Mouse (Mus musculus): ENCODE data around the gene Grk5. TPM values are rescaled to one million over a fixed set of nuclear protein-coding genes. Genes with fewer than 3 reads are reported as not detected.

Grk5 gene
- polyA plus RNA-seq, 1 experiment = 1.7 TPM

- TF ChIP-seq CTCF (IDR thresholded peaks at IDR 0.05; ENCODE audit: control insufficient read depth, insufficient read depth, insufficient replicate concordance, low read depth, low read length) (no peak), POLR2A (IDR thresholded peaks at IDR 0.05; ENCODE audit: control insufficient read depth, low read depth, low read length) (no peak)
- Histone ChIP-seq H3K4me1 (ENCODE audit: control insufficient read depth, insufficient read depth, low read length) (peaks cover 6% of the 10 kb centered on the region), H3K27me3 (ENCODE audit: control insufficient read depth, insufficient read depth, low read length) (no peaks in the 10 kb centered on the region), H3K36me3 (ENCODE audit: control insufficient read depth, insufficient read depth, low read length) (no peaks in the 10 kb centered on the region), H3K27ac (ENCODE audit: control insufficient read depth, insufficient read depth, low read depth, low read length) (no peak overlapping the region), H3K4me3 (ENCODE audit: control insufficient read depth, low read depth, low read length) (no peak overlapping the region)
Measured at GRCm38 (mm10) chr19:60959706-60960230, 70.2 kb downstream of the Grk5 start.

- TF ChIP-seq CTCF (IDR thresholded peaks at IDR 0.05; ENCODE audit: control insufficient read depth, insufficient read depth, insufficient replicate concordance, low read depth, low read length) (no peak), POLR2A (IDR thresholded peaks at IDR 0.05; ENCODE audit: control insufficient read depth, low read depth, low read length) (no peak)
- Histone ChIP-seq H3K4me3 (ENCODE audit: control insufficient read depth, low read depth, low read length) (no peak overlapping the region), H3K36me3 (ENCODE audit: control insufficient read depth, insufficient read depth, low read length) (no peaks in the 10 kb centered on the region), H3K27me3 (ENCODE audit: control insufficient read depth, insufficient read depth, low read length) (no peaks in the 10 kb centered on the region), H3K4me1 (ENCODE audit: control insufficient read depth, insufficient read depth, low read length) (peaks cover 3% of the 10 kb centered on the region; the same call in 1 of the 2 replicates), H3K27ac (ENCODE audit: control insufficient read depth, insufficient read depth, low read depth, low read length) (no peak overlapping the region)
Measured at GRCm38 (mm10) chr19:60962358-60963061, 73.0 kb downstream of the Grk5 start.

GRCm38 (mm10) chr19:60967909-60968308 is 78.4 kb downstream of the Grk5 start:
- Histone ChIP-seq H3K27ac (ENCODE audit: control insufficient read depth, insufficient read depth, low read depth, low read length) (no peak overlapping the region), H3K4me3 (ENCODE audit: control insufficient read depth, low read depth, low read length) (no peak overlapping the region), H3K27me3 (ENCODE audit: control insufficient read depth, insufficient read depth, low read length) (no peaks in the 10 kb centered on the region), H3K4me1 (ENCODE audit: control insufficient read depth, insufficient read depth, low read length) (peaks cover 3% of the 10 kb centered on the region; the same call in 1 of the 2 replicates), H3K36me3 (ENCODE audit: control insufficient read depth, insufficient read depth, low read length) (no peaks in the 10 kb centered on the region)
- TF ChIP-seq CTCF (IDR thresholded peaks at IDR 0.05; ENCODE audit: control insufficient read depth, insufficient read depth, insufficient replicate concordance, low read depth, low read length) (no peak), POLR2A (IDR thresholded peaks at IDR 0.05; ENCODE audit: control insufficient read depth, low read depth, low read length) (no peak)

GRCm38 (mm10) chr19:60970406-60970805 is 80.9 kb downstream of the Grk5 start:
- H3K27me3 ChIP-seq (ENCODE audit: control insufficient read depth, insufficient read depth, low read length) = no peaks in the 10 kb centered on the region

GRCm38 (mm10) chr19:60971598-60971997 is 82.0 kb downstream of the Grk5 start:
- Histone ChIP-seq H3K36me3 (ENCODE audit: control insufficient read depth, insufficient read depth, low read length) (no peaks in the 10 kb centered on the region), H3K27me3 (ENCODE audit: control insufficient read depth, insufficient read depth, low read length) (no peaks in the 10 kb centered on the region), H3K4me3 (ENCODE audit: control insufficient read depth, low read depth, low read length) (no peak overlapping the region), H3K4me1 (ENCODE audit: control insufficient read depth, insufficient read depth, low read length) (no peaks in the 10 kb centered on the region), H3K27ac (ENCODE audit: control insufficient read depth, insufficient read depth, low read depth, low read length) (no peak overlapping the region)
- TF ChIP-seq CTCF (IDR thresholded peaks at IDR 0.05; ENCODE audit: control insufficient read depth, insufficient read depth, insufficient replicate concordance, low read depth, low read length) (no peak), POLR2A (IDR thresholded peaks at IDR 0.05; ENCODE audit: control insufficient read depth, low read depth, low read length) (no peak)

More at GRCm38 (mm10) chr19:60970406-60970805, 80.9 kb downstream of the Grk5 start:
- H3K36me3 ChIP-seq (ENCODE audit: control insufficient read depth, insufficient read depth, low read length) = no peaks in the 10 kb centered on the region
- no peak overlapping the region for H3K27ac ChIP-seq (ENCODE audit: control insufficient read depth, insufficient read depth, low read depth, low read length)
- no peak for TF ChIP-seq POLR2A (IDR thresholded peaks at IDR 0.05; ENCODE audit: control insufficient read depth, low read depth, low read length)
- no peak for TF ChIP-seq CTCF (IDR thresholded peaks at IDR 0.05; ENCODE audit: control insufficient read depth, insufficient read depth, insufficient replicate concordance, low read depth, low read length)
- H3K4me3 ChIP-seq (ENCODE audit: control insufficient read depth, low read depth, low read length) = no peak overlapping the region
- no peaks in the 10 kb centered on the region for H3K4me1 ChIP-seq (ENCODE audit: control insufficient read depth, insufficient read depth, low read length)

- Histone ChIP-seq H3K4me1 (ENCODE audit: control insufficient read depth, insufficient read depth, low read length) (no peaks in the 10 kb centered on the region), H3K27ac (ENCODE audit: control insufficient read depth, insufficient read depth, low read depth, low read length) (no peak overlapping the region), H3K4me3 (ENCODE audit: control insufficient read depth, low read depth, low read length) (no peak overlapping the region), H3K27me3 (ENCODE audit: control insufficient read depth, insufficient read depth, low read length) (no peaks in the 10 kb centered on the region), H3K36me3 (ENCODE audit: control insufficient read depth, insufficient read depth, low read length) (no peaks in the 10 kb centered on the region)
- no peak for TF ChIP-seq POLR2A (IDR thresholded peaks at IDR 0.05; ENCODE audit: control insufficient read depth, low read depth, low read length)
Measured at GRCm38 (mm10) chr19:60972281-60973015, 82.9 kb downstream of the Grk5 start.

GRCm38 (mm10) chr19:60973508-60973907 is 84.0 kb downstream of the Grk5 start:
- TF ChIP-seq POLR2A (IDR thresholded peaks at IDR 0.05; ENCODE audit: control insufficient read depth, low read depth, low read length) = no peak
- no peak for TF ChIP-seq CTCF (IDR thresholded peaks at IDR 0.05; ENCODE audit: control insufficient read depth, insufficient read depth, insufficient replicate concordance, low read depth, low read length)
- H3K27ac ChIP-seq (ENCODE audit: control insufficient read depth, insufficient read depth, low read depth, low read length) = no peak overlapping the region
- no peaks in the 10 kb centered on the region for H3K36me3 ChIP-seq (ENCODE audit: control insufficient read depth, insufficient read depth, low read length)
- H3K4me1 ChIP-seq (ENCODE audit: control insufficient read depth, insufficient read depth, low read length) = no peaks in the 10 kb centered on the region
- no peak overlapping the region for H3K4me3 ChIP-seq (ENCODE audit: control insufficient read depth, low read depth, low read length)
- H3K27me3 ChIP-seq (ENCODE audit: control insufficient read depth, insufficient read depth, low read length) = no peaks in the 10 kb centered on the region

All from testis, adult 2 months (tissue).